Comparison of ENCODE assay signal across 18 mouse cellular contexts in the genomic region with DNA sequence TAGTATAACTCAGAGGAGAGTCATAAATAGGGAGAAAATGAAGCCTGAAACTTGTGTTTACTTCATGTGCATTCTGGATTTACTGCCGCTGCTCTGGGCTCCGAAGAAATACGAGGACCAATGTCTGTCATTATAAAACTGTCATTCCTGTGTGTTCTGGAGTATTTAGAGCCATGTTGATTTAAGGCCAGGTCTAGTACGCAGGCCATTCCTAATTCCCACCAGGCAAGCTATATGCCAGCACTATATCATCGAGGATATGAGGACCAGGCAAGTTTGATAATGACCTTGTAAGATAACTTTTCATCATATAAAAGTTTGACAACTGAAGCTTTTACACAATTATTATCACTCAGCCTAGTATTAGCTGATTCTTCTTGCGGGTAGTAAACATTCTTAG.
"Had no signal": no experiment of that assay in that cellular context is flagged by ENCODE, and none has a peak within 500 bp of the region (broad histone marks: within the 10 kb centered on the region; RNA-seq: fewer than 3 reads in every experiment).

No protein-coding gene starts in this region.

- H3K27me3 ChIP-seq: limb, embryonic 15.5 days; midbrain, embryonic 13.5 days had no signal

- DNase-seq: kidney, adult 2 months; kidney, postnatal 25 days; liver, postnatal 0 days; lung, embryonic 14.5 days; thymus, adult 18-20 months; thymus, postnatal 36 days had no signal

- H3K9me3 ChIP-seq: limb, embryonic 12.5 days; limb, embryonic 15.5 days; midbrain, embryonic 10.5 days; midbrain, embryonic 13.5 days had no signal

- H3K4me3 ChIP-seq: limb, embryonic 12.5 days; limb, embryonic 15.5 days; midbrain, embryonic 10.5 days; midbrain, embryonic 13.5 days; myocyte had no signal

- H3K4me2 ChIP-seq: limb, embryonic 12.5 days; limb, embryonic 15.5 days; liver, embryonic 11.5 days; lung, embryonic 14.5 days; midbrain, embryonic 13.5 days had no signal

- H3K27ac ChIP-seq: limb, embryonic 12.5 days; limb, embryonic 15.5 days; liver, embryonic 14.5 days; macrophage; midbrain, embryonic 10.5 days had no signal

- ATAC-seq: inflammation-experienced regulatory T-cells, adult 6 months; intestine, embryonic 16.5 days; liver, postnatal 0 days; lung, postnatal 0 days; midbrain, embryonic 16.5 days had no signal

- H3K36me3 ChIP-seq: limb, embryonic 12.5 days; limb, embryonic 15.5 days; midbrain, embryonic 10.5 days; midbrain, embryonic 13.5 days had no signal

- H3K4me1 ChIP-seq: limb, embryonic 15.5 days; midbrain, embryonic 10.5 days had no signal

- H3K9ac ChIP-seq: limb, embryonic 12.5 days; limb, embryonic 15.5 days; liver, embryonic 14.5 days; liver, postnatal 0 days; lung, embryonic 14.5 days; midbrain, embryonic 13.5 days had no signal
